Mouse (Mus musculus) spleen, postnatal 10 days (tissue): ENCODE measurements around the gene Clmn.

Experiments
- DNase-seq, 2 experiments: peaks; one replicate each; pipeline ENCODE4 v3.0.0; 2021 to 2022; ENCODE audit warnings: low spot score in 2 of 2

The Clmn gene

GRCm38 (mm10) chr12:104880367-104880766, 15.5 kb upstream of the Clmn start:
- DNase-seq, result no peak

GRCm38 (mm10) chr12:104879577-104879989, 14.7 kb upstream of the Clmn start:
- no peak for DNase-seq

GRCm38 (mm10) chr12:104876053-104876452, 11.2 kb upstream of the Clmn start:
- DNase-seq, result no peak

GRCm38 (mm10) chr12:104871987-104872386, 7.1 kb upstream of the Clmn start:
- no peak for DNase-seq

- DNase-seq, result no peak
Measured at GRCm38 (mm10) chr12:104869737-104870136, 4.9 kb upstream of the Clmn start.

GRCm38 (mm10) chr12:104868430-104868829, 3.6 kb upstream of the Clmn start:
- DNase-seq, result no peak

- no peak for DNase-seq
Measured at GRCm38 (mm10) chr12:104867851-104868250, 3.0 kb upstream of the Clmn start.

- DNase-seq, result no peak
Measured at GRCm38 (mm10) chr12:104865166-104865535, 275 bp upstream of the Clmn start.

GRCm38 (mm10) chr12:104863653-104864052, 1.2 kb downstream of the Clmn start:
- DNase-seq, result no peak

- DNase-seq, result no peak
Measured at GRCm38 (mm10) chr12:104859140-104859539, 5.7 kb downstream of the Clmn start.

GRCm38 (mm10) chr12:104858732-104859131, 6.1 kb downstream of the Clmn start:
- no peak for DNase-seq

GRCm38 (mm10) chr12:104857614-104858013, 7.3 kb downstream of the Clmn start:
- no peak for DNase-seq

- DNase-seq, result no peak
Measured at GRCm38 (mm10) chr12:104856540-104856939, 8.3 kb downstream of the Clmn start.

- no peak for DNase-seq
Measured at GRCm38 (mm10) chr12:104855548-104855947, 9.3 kb downstream of the Clmn start.

GRCm38 (mm10) chr12:104854826-104855225, 10.1 kb downstream of the Clmn start:
- no peak for DNase-seq

GRCm38 (mm10) chr12:104853374-104853773, 11.5 kb downstream of the Clmn start:
- no peak for DNase-seq

- DNase-seq, result no peak
Measured at GRCm38 (mm10) chr12:104851711-104852508, 13.0 kb downstream of the Clmn start.

- DNase-seq, result no peak
Measured at GRCm38 (mm10) chr12:104850119-104850518, 14.8 kb downstream of the Clmn start.

GRCm38 (mm10) chr12:104848667-104849066, 16.2 kb downstream of the Clmn start:
- no peak for DNase-seq

GRCm38 (mm10) chr12:104847227-104847626, 17.6 kb downstream of the Clmn start:
- no peak for DNase-seq

- no peak for DNase-seq
Measured at GRCm38 (mm10) chr12:104845707-104846106, 19.2 kb downstream of the Clmn start.

GRCm38 (mm10) chr12:104844989-104845388, 19.9 kb downstream of the Clmn start:
- DNase-seq, result no peak

- no peak for DNase-seq
Measured at GRCm38 (mm10) chr12:104844279-104844678, 20.6 kb downstream of the Clmn start.

- no peak for DNase-seq
Measured at GRCm38 (mm10) chr12:104841256-104841655, 23.6 kb downstream of the Clmn start.
